Mouse (Mus musculus) CH12.LX (cell line): ENCODE data around the gene Cit.

Source experiments
- CHD2 ChIP-seq: IDR thresholded peaks from 2 replicates; pipeline ENCODE4 v1.6.1; 2011; ENCODE audit warnings: low read length, improper control_type of control experiment
- CTCF ChIP-seq, 2 experiments: IDR thresholded peaks in 1 of 2; conservative IDR thresholded peaks in 1 of 2; 2 replicates each; pipeline ENCODE4 v1.5.1; 2011 to 2012; ENCODE audit warnings: low read depth in 2 of 2, low read length in 2 of 2, improper control_type of control experiment in 1 of 2, inconsistent platforms in 1 of 2, mild to moderate bottlenecking in 1 of 2, moderate library complexity in 1 of 2
- EP300 ChIP-seq: IDR thresholded peaks from 2 replicates; pipeline ENCODE4 v1.6.1; 2011; ENCODE audit warnings: low read length, improper control_type of control experiment
- MAZ ChIP-seq: IDR thresholded peaks from 2 replicates; pipeline ENCODE4 v1.6.1; 2012; ENCODE audit warnings: low read depth, mild to moderate bottlenecking, inconsistent platforms, low read length, improper control_type of control experiment, moderate library complexity
- POLR2A ChIP-seq: IDR thresholded peaks from 2 replicates; pipeline ENCODE4 v1.6.1; 2011; ENCODE audit warnings: low read depth, mild to moderate bottlenecking, improper control_type of control experiment, low read length

- TF ChIP-seq CTCF (conservative IDR thresholded peaks at IDR 0.05 in 1 of 2, IDR thresholded peaks at IDR 0.05 in 1 of 2; ENCODE audit: low read depth in 2 of 2, low read length in 2 of 2) (no peak), MAZ (no peak), CHD2 (no peak), EP300 (no peak), POLR2A (no peak)
These were observed 110.1 kb downstream of the Cit start for GRCm38 (mm10) chr5:115955131-115955530.
